Mouse (Mus musculus) small intestine, adult 2 months (tissue): ENCODE measurements around the gene Dcaf12.

ENCODE experiments used
- CTCF ChIP-seq: fragments of 200-500 bp; IDR thresholded peaks from 2 replicates; pipeline ENCODE4 v1.5.1; 2012; ENCODE audit warnings: low read depth, mild to moderate bottlenecking, control low read depth, inconsistent platforms, low read length, moderate library complexity, mixed read lengths; ENCODE audit not compliant: insufficient replicate concordance, insufficient read length; ENCODE audit errors: extremely low read depth
- POLR2A ChIP-seq: fragments of 200-500 bp; IDR thresholded peaks from 2 replicates; pipeline ENCODE4 v1.6.1; 2012; ENCODE audit warnings: low read depth, mild to moderate bottlenecking, control low read depth, inconsistent platforms, low read length, moderate library complexity

DNA sequence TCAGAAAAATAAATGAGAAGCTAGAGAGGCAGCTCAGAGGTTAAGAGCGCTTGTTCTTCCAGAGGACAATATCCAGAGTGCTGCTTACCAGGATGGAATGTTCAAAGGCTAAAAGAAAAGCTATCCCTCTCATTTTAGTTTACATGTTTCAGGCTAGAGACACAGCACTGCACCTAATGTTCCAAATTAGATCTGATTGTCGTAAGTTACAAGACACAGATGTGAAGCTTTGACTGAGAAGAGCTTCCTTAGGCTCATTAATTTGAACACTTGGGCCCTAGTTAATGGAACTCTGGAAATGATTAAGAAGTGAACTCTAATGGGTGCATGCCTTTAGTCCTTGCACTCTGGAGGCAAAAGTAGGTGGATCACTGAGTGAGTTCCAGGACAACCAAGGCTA, 60.9 kb downstream of the Dcaf12 start:
- no peak for TF ChIP-seq CTCF
- no peak for TF ChIP-seq POLR2A
